Mouse (Mus musculus): ENCODE measurements around the gene Gm20388. TPM values are rescaled to one million over a fixed set of nuclear protein-coding genes. Genes with fewer than 3 reads are reported as not detected.

The Gm20388 gene
- total and polyA plus RNA-seq, 2 experiments from 2014 or later: 17.3 TPM; not detected in 1

DNA sequence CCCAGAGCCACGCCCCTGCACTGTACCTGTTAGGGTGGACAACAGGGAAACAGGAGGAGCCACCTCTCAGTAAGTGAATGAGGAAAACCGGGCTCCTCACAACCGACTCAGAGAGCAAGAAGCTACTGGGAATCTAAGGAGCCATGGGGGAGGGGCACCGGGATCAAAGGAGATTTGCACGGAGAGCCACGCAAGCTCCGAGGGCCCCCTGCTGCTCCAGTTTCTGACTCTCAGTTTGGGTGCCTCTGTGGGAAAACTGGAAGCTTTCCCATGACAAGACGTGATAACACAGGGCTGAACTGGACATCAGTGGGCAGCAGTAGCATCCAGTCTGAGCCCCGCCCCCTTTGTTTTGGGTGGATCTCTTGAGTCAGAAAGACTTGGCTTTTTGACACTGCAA lies 1489.9 kb downstream of the Gm20388 start:
- TF ChIP-seq EP300 (IDR thresholded peaks at IDR 0.05; ENCODE audit: low read depth) (no peak), CTCF (IDR thresholded peaks at IDR 0.05; ENCODE audit: low read depth) (no peak)
- DNase-seq (ENCODE audit: low spot score) (no peak), ATAC-seq (ENCODE audit: insufficient read depth, low read depth) (no peak)
- Histone ChIP-seq H3K9me3 (replicated peaks; ENCODE audit: control insufficient read depth, low read length) (no peaks in the 10 kb centered on the region), H3K27ac (ENCODE audit: low read depth) (no peak overlapping the region), H3K36me3 (replicated peaks; ENCODE audit: control insufficient read depth, insufficient read depth, low read length) (no peaks in the 10 kb centered on the region), H3K4me3 (ENCODE audit: low read depth, low read length) (no peak overlapping the region), H3K4me1 (ENCODE audit: control insufficient read depth, insufficient read depth) (no peaks in the 10 kb centered on the region), H3K4me2 (ENCODE audit: low read depth, low read length) (no peak overlapping the region), H3K9ac (replicated peaks; ENCODE audit: low read depth, low read length) (no peak overlapping the region), H3K27me3 (ENCODE audit: control insufficient read depth, insufficient read depth, low read length) (peaks cover 16% of the 10 kb centered on the region)
- 39% methylated on average over 9 of the region's 9 CpGs for WGBS

GRCm38 (mm10) chr8:121403821-121404220 lies 1493.2 kb downstream of the Gm20388 start:
- Histone ChIP-seq H3K4me2 (ENCODE audit: low read depth, low read length) (no peak overlapping the region), H3K27me3 (ENCODE audit: control insufficient read depth, insufficient read depth, low read length) (peaks cover 3% of the 10 kb centered on the region; the same call in 1 of the 2 replicates), H3K9me3 (replicated peaks; ENCODE audit: control insufficient read depth, low read length) (no peaks in the 10 kb centered on the region), H3K9ac (replicated peaks; ENCODE audit: low read depth, low read length) (no peak overlapping the region), H3K4me3 (ENCODE audit: low read depth, low read length) (no peak overlapping the region), H3K4me1 (ENCODE audit: control insufficient read depth, insufficient read depth) (no peaks in the 10 kb centered on the region), H3K36me3 (replicated peaks; ENCODE audit: control insufficient read depth, insufficient read depth, low read length) (no peaks in the 10 kb centered on the region), H3K27ac (ENCODE audit: low read depth) (no peak overlapping the region)
- DNase-seq (ENCODE audit: low spot score) (no peak), ATAC-seq (ENCODE audit: insufficient read depth, low read depth) (no peak)
- TF ChIP-seq CTCF (IDR thresholded peaks at IDR 0.05; ENCODE audit: low read depth) (no peak), EP300 (IDR thresholded peaks at IDR 0.05; ENCODE audit: low read depth) (no peak)
- WGBS: 84% methylated on average over 6 of the region's 6 CpGs

GRCm38 (mm10) chr8:121418081-121418480 lies 1507.4 kb downstream of the Gm20388 start:
- Histone ChIP-seq H3K4me3 (ENCODE audit: low read depth, low read length) (no peak overlapping the region), H3K9ac (replicated peaks; ENCODE audit: low read depth, low read length) (no peak overlapping the region), H3K4me2 (ENCODE audit: low read depth, low read length) (no peak overlapping the region), H3K9me3 (replicated peaks; ENCODE audit: control insufficient read depth, low read length) (no peaks in the 10 kb centered on the region), H3K27ac (ENCODE audit: low read depth) (no peak overlapping the region), H3K4me1 (ENCODE audit: control insufficient read depth, insufficient read depth) (peaks cover 11% of the 10 kb centered on the region), H3K36me3 (replicated peaks; ENCODE audit: control insufficient read depth, insufficient read depth, low read length) (no peaks in the 10 kb centered on the region), H3K27me3 (ENCODE audit: control insufficient read depth, insufficient read depth, low read length) (0 out of 2 replicates have a peak, but pooled peaks cover 2% of the 10 kb centered on the region)
- 24% methylated on average over 6 of the region's 6 CpGs for WGBS
- TF ChIP-seq CTCF (IDR thresholded peaks at IDR 0.05; ENCODE audit: low read depth): no peak
- TF ChIP-seq EP300 (IDR thresholded peaks at IDR 0.05; ENCODE audit: low read depth): no peak
- DNase-seq (ENCODE audit: low spot score) (peak; percentile 43), ATAC-seq (ENCODE audit: insufficient read depth, low read depth) (peak; percentile 74)

GRCm38 (mm10) chr8:121419551-121419950 lies 1508.9 kb downstream of the Gm20388 start:
- no peaks in the 10 kb centered on the region for H3K9me3 ChIP-seq (replicated peaks; ENCODE audit: control insufficient read depth, low read length)
- H3K36me3 ChIP-seq (replicated peaks; ENCODE audit: control insufficient read depth, insufficient read depth, low read length): no peaks in the 10 kb centered on the region
- no peak overlapping the region for H3K4me2 ChIP-seq (ENCODE audit: low read depth, low read length)
- H3K9ac ChIP-seq (replicated peaks; ENCODE audit: low read depth, low read length): no peak overlapping the region
- TF ChIP-seq EP300 (IDR thresholded peaks at IDR 0.05; ENCODE audit: low read depth) (no peak), CTCF (IDR thresholded peaks at IDR 0.05; ENCODE audit: low read depth) (no peak)
- DNase-seq (ENCODE audit: low spot score): no peak
- no peak overlapping the region for H3K27ac ChIP-seq (ENCODE audit: low read depth)
- no peak for ATAC-seq (ENCODE audit: insufficient read depth, low read depth)
- H3K4me1 ChIP-seq (ENCODE audit: control insufficient read depth, insufficient read depth): peaks cover 11% of the 10 kb centered on the region
- H3K4me3 ChIP-seq (ENCODE audit: low read depth, low read length): no peak overlapping the region
- 0 out of 2 replicates have a peak, but pooled peaks cover 2% of the 10 kb centered on the region for H3K27me3 ChIP-seq (ENCODE audit: control insufficient read depth, insufficient read depth, low read length)
- WGBS: 85% methylated on average over 2 of the region's 2 CpGs

DNA sequence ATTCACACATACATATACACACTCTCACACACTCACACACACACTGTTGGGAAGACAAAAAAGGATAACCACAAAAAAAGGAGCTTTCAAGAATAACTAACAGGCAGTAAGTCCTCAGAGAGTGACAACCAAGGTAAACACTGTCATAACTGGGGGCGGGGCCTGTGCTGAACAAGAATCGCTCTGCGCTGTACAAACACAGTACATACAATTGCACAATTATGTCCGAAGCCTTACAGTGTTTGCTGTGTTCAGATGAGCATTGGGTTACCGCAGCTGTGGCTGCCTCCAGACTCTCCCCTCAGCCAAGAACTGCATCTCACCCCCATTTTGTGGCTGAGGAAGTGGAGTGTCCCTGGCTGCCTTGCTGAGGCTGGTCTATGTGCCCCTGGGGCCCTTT lies 1510.4 kb downstream of the Gm20388 start:
- no peaks in the 10 kb centered on the region for H3K9me3 ChIP-seq (replicated peaks; ENCODE audit: control insufficient read depth, low read length)
- no peak overlapping the region for H3K27ac ChIP-seq (ENCODE audit: low read depth)
- WGBS: 85% methylated on average over 5 of the region's 5 CpGs
- ATAC-seq (ENCODE audit: insufficient read depth, low read depth) (no peak), DNase-seq (ENCODE audit: low spot score) (no peak)
- H3K27me3 ChIP-seq (ENCODE audit: control insufficient read depth, insufficient read depth, low read length): 0 out of 2 replicates have a peak, but pooled peaks cover 2% of the 10 kb centered on the region
- TF ChIP-seq CTCF (IDR thresholded peaks at IDR 0.05; ENCODE audit: low read depth): no peak
- no peak for TF ChIP-seq EP300 (IDR thresholded peaks at IDR 0.05; ENCODE audit: low read depth)
- H3K9ac ChIP-seq (replicated peaks; ENCODE audit: low read depth, low read length): no peak overlapping the region
- H3K4me1 ChIP-seq (ENCODE audit: control insufficient read depth, insufficient read depth): peaks cover 11% of the 10 kb centered on the region
- no peak overlapping the region for H3K4me2 ChIP-seq (ENCODE audit: low read depth, low read length)
- no peak overlapping the region for H3K4me3 ChIP-seq (ENCODE audit: low read depth, low read length)
- no peaks in the 10 kb centered on the region for H3K36me3 ChIP-seq (replicated peaks; ENCODE audit: control insufficient read depth, insufficient read depth, low read length)

GRCm38 (mm10) chr8:121424080-121424479 lies 1513.4 kb downstream of the Gm20388 start:
- H3K4me2 ChIP-seq (ENCODE audit: low read depth, low read length): no peak overlapping the region
- H3K27me3 ChIP-seq (ENCODE audit: control insufficient read depth, insufficient read depth, low read length): 0 out of 2 replicates have a peak, but pooled peaks cover 2% of the 10 kb centered on the region
- DNase-seq (ENCODE audit: low spot score): no peak

More at GRCm38 (mm10) chr8:121424080-121424479, 1513.4 kb downstream of the Gm20388 start:
- no peaks in the 10 kb centered on the region for H3K36me3 ChIP-seq (replicated peaks; ENCODE audit: control insufficient read depth, insufficient read depth, low read length)
- no peaks in the 10 kb centered on the region for H3K9me3 ChIP-seq (replicated peaks; ENCODE audit: control insufficient read depth, low read length)
- no peak for TF ChIP-seq CTCF (IDR thresholded peaks at IDR 0.05; ENCODE audit: low read depth)
- no peak for TF ChIP-seq EP300 (IDR thresholded peaks at IDR 0.05; ENCODE audit: low read depth)
- no peak for ATAC-seq (ENCODE audit: insufficient read depth, low read depth)
- no peaks in the 10 kb centered on the region for H3K4me1 ChIP-seq (ENCODE audit: control insufficient read depth, insufficient read depth)
- WGBS: 92% methylated on average over 10 of the region's 10 CpGs
- no peak overlapping the region for H3K9ac ChIP-seq (replicated peaks; ENCODE audit: low read depth, low read length)
- no peak overlapping the region for H3K4me3 ChIP-seq (ENCODE audit: low read depth, low read length)
- no peak overlapping the region for H3K27ac ChIP-seq (ENCODE audit: low read depth)
